Mouse (Mus musculus) lung, postnatal 0 days (tissue): ENCODE measurements around the gene Pcnx2.

Experiments used
- CTCF ChIP-seq: IDR thresholded peaks from 2 replicates; pipeline ENCODE4 v1.5.1; 2016; ENCODE audit warnings: antibody characterized with exemption, mild to moderate bottlenecking
- EP300 ChIP-seq: IDR thresholded peaks from 2 replicates; pipeline ENCODE4 v1.6.1; 2016; ENCODE audit warnings: antibody characterized with exemption, mild to moderate bottlenecking, control low read depth

GRCm38 (mm10) chr8:125750846-125751245 is 147.3 kb downstream of the Pcnx2 start:
- TF ChIP-seq CTCF = no peak
- TF ChIP-seq EP300 = no peak
